Mouse (Mus musculus) ES-E14 (cell line): Measurements from ENCODE around the gene Atrip. TPM values are rescaled to one million over a fixed set of nuclear protein-coding genes. Genes with fewer than 3 reads are reported as not detected.

Experiments used
- DNase-seq: peaks from one replicate; pipeline ENCODE4 v3.0.0-alpha.2; 2013; ENCODE audit warnings: low read depth, low spot score
- H3K27ac ChIP-seq: 2 replicates; pipeline ENCODE4 v1.5.1; 2012; ENCODE audit warnings: low read depth, mild to moderate bottlenecking, low read length, moderate library complexity, mixed read lengths; ENCODE audit not compliant: poor library complexity, insufficient read depth, severe bottlenecking
- H3K36me3 ChIP-seq: 2 replicates; pipeline ENCODE4 v1.6.1; 2012; ENCODE audit warnings: mild to moderate bottlenecking, low read length, moderate library complexity, mixed read lengths; ENCODE audit not compliant: control insufficient read depth, poor library complexity, insufficient read depth, severe bottlenecking
- H3K4me1 ChIP-seq, 2 experiments: fragments of 150-350 bp in 1 of 2; sonication (generic) in 1 of 2; 2 replicates each; pipeline ENCODE4 v1.6.1; 2012; ENCODE audit warnings: low read length in 2 of 2, mild to moderate bottlenecking in 1 of 2, mixed read lengths in 1 of 2; ENCODE audit not compliant: control insufficient read depth in 2 of 2, insufficient read depth in 2 of 2, poor library complexity in 1 of 2
- H3K4me3 ChIP-seq, 2 experiments: fragments of 150-350 bp in 1 of 2; sonication (generic) in 1 of 2; 2 replicates each; pipeline ENCODE4 v1.5.1; 2012; ENCODE audit warnings: low read length in 2 of 2, low read depth in 1 of 2, mild to moderate bottlenecking in 1 of 2, mixed read lengths in 1 of 2; ENCODE audit not compliant: insufficient read depth in 1 of 2, poor library complexity in 1 of 2, severe bottlenecking in 1 of 2
- H3K9ac ChIP-seq: 2 replicates; pipeline ENCODE4 v1.6.1; 2012; ENCODE audit warnings: low read depth, mild to moderate bottlenecking, low read length, mixed read lengths; ENCODE audit not compliant: poor library complexity, insufficient read depth, severe bottlenecking
- H3K9me3 ChIP-seq: fragments of 150-350 bp; sonication (generic); 2 replicates; pipeline ENCODE4 v1.6.1; 2012; ENCODE audit warnings: low read depth, mild to moderate bottlenecking, low read length; ENCODE audit not compliant: control insufficient read depth, insufficient read depth
- CHD2 ChIP-seq: IDR thresholded peaks from 2 replicates; pipeline ENCODE4 v1.6.1; 2014; ENCODE audit warnings: mild to moderate bottlenecking, low read depth, low read length, inconsistent platforms
- HCFC1 ChIP-seq: IDR thresholded peaks from 2 replicates; pipeline ENCODE4 v1.6.1; 2012; ENCODE audit warnings: low read length, inconsistent platforms, borderline replicate concordance; ENCODE audit not compliant: insufficient read depth
- MAFK ChIP-seq: IDR thresholded peaks from 2 replicates; pipeline ENCODE4 v1.6.1; 2014; ENCODE audit warnings: mild to moderate bottlenecking, low read depth, low read length, inconsistent platforms; ENCODE audit not compliant: insufficient read depth
- ZC3H11A ChIP-seq: IDR thresholded peaks from 2 replicates; pipeline ENCODE4 v1.6.1; 2012; ENCODE audit warnings: low read depth, mild to moderate bottlenecking, inconsistent platforms, low read length, borderline replicate concordance
- ZNF384 ChIP-seq: IDR thresholded peaks from 2 replicates; pipeline ENCODE4 v1.6.1; 2012; ENCODE audit warnings: low read depth, low read length, inconsistent platforms
- in situ Hi-C, 2 experiments: fragments of 600-800 bp; cut with MboI; formaldehyde crosslinking; loops; one replicate each; pipeline ENCODE4 v1.15.1; 2025; ENCODE audit warnings: low sequenced_read_pairs in 2 of 2, inconsistent platforms in 1 of 2; ENCODE audit not compliant: unreplicated experiment in 2 of 2
- total RNA-seq: library from RNA; depleted of rRNA; stranded (reverse); fragments of 300-350 nt; gene quantifications from 2 replicates; pipeline ENCODE4 v1.2.3, GENCODE M21; 2012

Gene Atrip
- total RNA-seq, 1 experiment, result 17.1 TPM

GRCm38 (mm10) chr9:109105648-109106047, 31.7 kb upstream of the Atrip start:
- TF ChIP-seq HCFC1, result no peak
- TF ChIP-seq ZC3H11A, result no peak
- no peak for TF ChIP-seq CHD2
- no peak for TF ChIP-seq ZNF384
- TF ChIP-seq MAFK, result no peak
- H3K36me3 ChIP-seq, result peaks cover 65% of the 10 kb centered on the region
- H3K9me3 ChIP-seq, result no peaks in the 10 kb centered on the region
- no peak for DNase-seq
- H3K4me1 ChIP-seq, result no peaks in the 10 kb centered on the region
- no peak overlapping the region for H3K27ac ChIP-seq
- no peak overlapping the region for H3K4me3 ChIP-seq
- in situ Hi-C loops, result no loop called here
- H3K9ac ChIP-seq, result no peak overlapping the region

GRCm38 (mm10) chr9:109105011-109105410, 31.1 kb upstream of the Atrip start:
- Histone ChIP-seq H3K4me3 (no peak overlapping the region), H3K9ac (no peak overlapping the region), H3K36me3 (peaks cover 63% of the 10 kb centered on the region), H3K27ac (no peak overlapping the region), H3K9me3 (no peaks in the 10 kb centered on the region), H3K4me1 (no peaks in the 10 kb centered on the region)
- no peak for DNase-seq
- in situ Hi-C loops, result no loop called here
- TF ChIP-seq ZNF384 (no peak), ZC3H11A (no peak)

- in situ Hi-C loops, result no loop called here
- Histone ChIP-seq H3K4me1 (no peaks in the 10 kb centered on the region; a peak in 1 of 4 replicates), H3K36me3 (peaks cover 62% of the 10 kb centered on the region), H3K9me3 (no peaks in the 10 kb centered on the region), H3K27ac (no peak overlapping the region), H3K9ac (no peak overlapping the region), H3K4me3 (no peak overlapping the region)
- DNase-seq, result no peak
- no peak for TF ChIP-seq MAFK
- TF ChIP-seq HCFC1, result no peak
- TF ChIP-seq ZC3H11A, result no peak
- TF ChIP-seq CHD2, result no peak
- no peak for TF ChIP-seq ZNF384
These were observed 30.2 kb upstream of the Atrip start for GRCm38 (mm10) chr9:109104083-109104482.

GRCm38 (mm10) chr9:109103250-109103649, 29.3 kb upstream of the Atrip start:
- Histone ChIP-seq H3K4me1 (no peaks in the 10 kb centered on the region; a peak in 1 of 4 replicates), H3K9ac (no peak overlapping the region), H3K4me3 (no peak overlapping the region), H3K9me3 (no peaks in the 10 kb centered on the region), H3K36me3 (peaks cover 56% of the 10 kb centered on the region; the same call in 1 of the 2 replicates), H3K27ac (no peak overlapping the region)
- no peak for TF ChIP-seq ZC3H11A
- no peak for TF ChIP-seq CHD2
- TF ChIP-seq MAFK, result no peak
- no peak for TF ChIP-seq ZNF384
- TF ChIP-seq HCFC1, result no peak
- DNase-seq, result no peak
- in situ Hi-C loops, result no loop called here

GRCm38 (mm10) chr9:109102541-109102940, 28.6 kb upstream of the Atrip start:
- Histone ChIP-seq H3K4me3 (no peak overlapping the region), H3K27ac (no peak overlapping the region), H3K36me3 (peaks cover 51% of the 10 kb centered on the region; the same call in 1 of the 2 replicates), H3K9me3 (no peaks in the 10 kb centered on the region), H3K9ac (no peak overlapping the region), H3K4me1 (no peaks in the 10 kb centered on the region; a peak in 1 of 4 replicates)
- in situ Hi-C loops, result no loop called here
- no peak for DNase-seq
- no peak for TF ChIP-seq CHD2
- TF ChIP-seq ZNF384, result no peak
- TF ChIP-seq MAFK, result no peak
- no peak for TF ChIP-seq HCFC1
